Mouse (Mus musculus) left cerebral cortex, adult 18-20 months (tissue): ENCODE data around the gene Zfp36l2. TPM values are rescaled to one million over a fixed set of nuclear protein-coding genes. Genes with fewer than 3 reads are reported as not detected.
"Not testable (repeated sequence)": the region's sequence is repeated elsewhere in the genome, so short reads cannot be mapped to it uniquely, and the experiment has no call there.

Source experiments
- DNase-seq, 2 experiments: peaks; one replicate each; pipeline ENCODE4 v3.0.0; 2021 to 2022; ENCODE audit warnings: low spot score in 2 of 2, mixed read lengths in 1 of 2
- long read RNA-seq, 2 experiments: library from polyadenylated mRNA; stranded (forward); transcript quantifications; one replicate each; pipeline ENCODE4 v2.0.0; 2021
- total RNA-seq, 2 experiments: library from RNA; stranded (reverse); gene quantifications; 2 replicates each; pipeline ENCODE4 v1.2.3; 2021

Zfp36l2 gene
- 10 to 100 TPM; 24.8 to 25.1 TPM for total RNA-seq
- long read RNA-seq, experiment 1, partial matches to known transcripts: 8 of 12 reads
- long read RNA-seq, experiment 1, other reads (novel, unspliced or antisense): 0 of 12 reads
- long read RNA-seq, experiment 2, partial matches to known transcripts: 0 of 13 reads
- long read RNA-seq, experiment 2, other reads (novel, unspliced or antisense): 9 of 13 reads

DNA sequence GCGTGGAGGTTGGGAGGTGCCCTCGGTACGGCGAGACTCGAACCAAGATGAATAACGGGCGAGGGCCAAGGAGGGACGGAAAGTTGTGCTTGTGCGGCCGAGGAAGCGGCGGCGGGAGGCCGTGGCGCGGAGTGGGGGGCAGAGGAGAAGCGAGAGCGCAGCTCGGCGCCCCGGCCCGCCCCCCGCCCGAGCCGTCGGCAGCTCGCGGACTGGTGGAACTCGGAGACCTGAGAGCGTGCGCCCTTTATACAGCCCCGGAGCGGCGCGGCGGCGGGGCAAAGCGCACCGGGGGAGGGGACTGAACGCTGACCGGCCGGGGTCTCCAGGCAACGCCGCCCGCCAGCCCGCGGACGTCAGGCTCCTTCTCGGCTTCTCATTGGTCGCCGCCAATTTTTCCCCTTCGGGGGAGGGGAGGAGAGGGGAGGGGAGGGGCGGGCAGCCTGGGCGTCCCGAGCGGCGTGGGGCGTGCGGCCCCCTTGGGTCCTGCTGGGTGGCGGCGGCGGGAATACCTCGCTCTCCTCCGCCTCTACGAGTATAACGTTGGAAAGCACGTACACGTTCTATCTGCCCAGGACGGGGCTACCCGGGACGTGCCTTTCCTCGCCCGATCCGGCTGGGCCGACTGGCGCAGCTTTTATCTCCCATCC is at the start of gene Zfp36l2:
Gene Zfp36l2, minus strand, starts transcription at position 221 of the 647 bp plus-strand sequence.
- peak; percentile 70 to 71 for DNase-seq

DNA sequence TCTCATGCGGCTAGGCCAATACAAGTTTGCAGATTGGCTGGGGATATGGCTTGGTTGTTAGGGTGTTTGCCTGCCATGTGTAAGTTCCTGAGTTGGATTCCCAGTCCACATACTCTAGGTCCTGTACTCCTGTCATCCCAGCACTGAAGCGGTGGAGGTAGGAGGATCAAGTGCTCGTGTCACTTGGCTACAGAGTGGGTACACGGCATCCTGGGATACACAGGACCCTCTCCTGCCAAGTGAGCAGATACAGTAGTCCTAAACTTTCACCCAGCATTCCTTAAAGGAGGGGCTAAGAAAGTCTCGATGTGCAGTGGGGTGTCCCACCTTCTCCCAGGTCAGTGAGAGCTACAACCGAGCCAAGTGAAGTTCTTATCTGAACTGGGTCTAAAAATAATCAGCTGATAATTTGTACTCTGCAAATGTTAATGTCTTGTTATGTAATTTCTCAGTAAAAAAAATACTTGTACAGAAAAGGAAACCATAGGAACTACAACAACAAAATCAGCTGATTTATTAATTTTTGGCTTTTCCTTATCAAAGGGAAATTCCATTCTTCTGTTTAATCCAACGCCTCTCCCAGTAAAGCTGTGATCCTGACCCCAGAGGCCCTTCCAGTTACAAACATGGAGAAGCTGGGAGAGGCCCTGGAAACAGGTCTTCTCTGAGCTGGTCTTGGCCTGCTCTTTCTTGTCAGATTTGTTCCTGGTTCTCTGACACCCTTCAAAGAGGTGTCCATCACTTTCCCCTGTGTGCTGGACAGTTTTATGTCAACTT is 49.2 kb upstream of the Zfp36l2 start:
- DNase-seq: no peak

DNA sequence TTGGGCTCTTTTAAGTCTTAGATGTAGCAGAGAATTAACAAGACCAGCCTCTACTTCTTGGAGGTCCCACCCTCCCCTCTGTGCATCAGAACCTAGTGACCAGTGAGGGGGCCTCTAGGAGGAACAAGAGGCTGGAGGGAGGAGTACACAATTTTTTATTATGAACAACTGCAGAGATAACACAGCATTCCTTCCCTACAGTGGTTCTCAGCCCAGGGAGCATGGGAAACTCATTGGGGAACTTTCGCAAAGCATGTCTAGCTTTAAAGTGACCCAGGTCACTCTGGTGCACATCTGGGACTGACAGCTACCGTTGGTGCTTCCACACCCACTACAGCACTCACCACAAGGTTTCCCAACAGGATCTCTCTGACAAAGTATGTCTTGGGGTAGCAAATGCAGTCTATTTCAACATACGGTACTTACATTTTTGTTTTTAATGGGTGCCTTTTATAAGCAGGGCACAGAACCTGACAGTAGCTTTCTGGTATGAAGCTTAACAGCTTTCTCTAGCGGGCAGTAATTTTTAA is 47.7 kb upstream of the Zfp36l2 start:
- no peak for DNase-seq

DNA sequence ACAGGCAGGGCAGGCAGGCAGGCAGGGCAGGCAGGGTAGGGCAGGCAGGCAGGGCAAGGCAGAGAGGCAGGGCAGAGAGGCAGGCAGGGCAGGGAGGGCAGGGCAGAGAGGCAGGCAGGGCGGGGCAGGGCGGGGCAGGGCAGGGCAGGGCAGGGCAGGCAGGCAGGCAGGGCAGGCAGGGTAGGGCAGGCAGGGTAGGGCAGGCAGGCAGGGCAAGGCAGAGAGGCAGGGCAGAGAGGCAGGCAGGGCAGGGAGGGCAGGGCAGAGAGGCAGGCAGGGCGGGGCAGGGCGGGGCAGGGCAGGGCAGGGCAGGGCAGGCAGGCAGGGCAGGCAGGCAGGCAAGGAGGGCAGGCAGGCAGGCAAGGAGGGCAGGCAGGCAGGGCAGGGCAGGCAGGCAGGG is 47.0 kb upstream of the Zfp36l2 start:
- DNase-seq: not testable (repeated sequence)

DNA sequence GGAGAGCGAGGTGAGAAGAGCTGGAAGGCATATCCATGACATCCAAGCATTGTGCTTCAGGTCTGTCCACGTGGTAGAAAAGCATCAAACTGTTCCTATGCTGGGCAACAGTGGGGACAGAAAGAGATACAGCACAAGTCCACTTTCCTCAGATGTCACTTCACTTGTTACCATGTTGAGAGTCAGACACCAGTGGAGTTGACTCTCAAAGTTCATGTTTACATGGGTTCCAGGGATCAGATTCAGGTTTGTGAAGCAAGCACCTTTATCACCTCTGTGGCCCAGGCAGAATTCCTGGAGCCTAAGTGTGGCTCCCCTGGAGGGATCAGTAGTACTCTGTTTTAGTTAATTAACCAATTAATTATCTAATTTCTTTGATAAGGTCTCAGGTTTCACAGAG is 46.0 kb upstream of the Zfp36l2 start:
- no peak for DNase-seq

DNA sequence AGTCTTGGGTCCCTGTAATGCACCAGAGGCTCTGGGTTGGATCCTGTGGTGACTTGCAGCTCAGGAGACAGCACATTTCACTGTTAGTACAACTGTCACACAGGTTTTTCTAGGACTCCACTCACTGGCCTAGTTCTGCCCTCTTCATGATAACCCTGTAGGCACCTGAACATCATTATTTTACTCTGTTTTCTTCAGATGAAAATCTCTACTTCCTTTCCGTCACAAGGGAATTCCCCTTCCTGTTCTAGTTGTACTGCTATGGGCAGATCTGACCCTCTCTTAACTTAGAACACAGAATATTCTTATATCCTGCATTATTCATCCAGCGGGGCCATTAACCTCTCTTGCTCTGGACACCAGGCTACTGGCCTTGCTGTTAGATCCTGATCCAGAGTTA is 43.6 kb upstream of the Zfp36l2 start:
- DNase-seq: no peak

DNA sequence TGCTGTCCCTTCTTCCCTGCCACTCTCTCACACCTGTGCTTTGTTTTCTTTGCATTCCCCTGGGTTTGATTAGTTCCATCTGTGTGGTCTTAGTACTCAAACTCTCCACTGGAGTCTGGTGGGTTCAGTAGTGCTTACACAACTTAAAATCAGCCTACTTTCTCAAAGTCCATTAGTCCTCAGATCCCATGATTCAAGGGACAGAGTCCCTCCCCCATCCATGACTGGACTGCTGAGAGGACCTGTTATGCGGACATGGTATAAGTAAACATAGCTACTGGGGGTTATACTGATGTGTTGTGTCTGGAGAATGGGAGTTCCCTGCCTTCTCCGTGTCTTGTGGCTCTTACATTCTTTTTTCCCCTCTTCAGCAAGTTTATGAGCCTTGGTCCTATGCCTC is 40.5 kb upstream of the Zfp36l2 start:
- DNase-seq: no peak

DNA sequence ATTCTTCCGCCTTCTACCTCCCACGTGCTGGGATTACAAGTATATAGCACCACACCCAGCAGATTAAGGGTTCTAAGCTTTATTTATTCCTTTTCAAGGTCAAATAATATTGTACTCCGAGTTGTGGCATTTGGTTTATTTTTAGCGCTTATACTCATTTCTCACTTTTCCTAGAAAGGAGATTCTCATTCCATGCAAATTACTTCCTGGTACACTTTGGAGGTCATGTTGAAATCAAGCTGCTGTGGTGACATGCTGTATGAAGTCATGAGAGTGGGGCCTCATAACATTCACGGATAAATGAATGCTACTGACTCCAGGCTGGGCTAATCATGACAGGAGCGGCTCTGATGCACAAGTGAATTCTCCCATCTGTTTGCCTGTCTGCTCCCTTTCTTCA is 38.9 kb upstream of the Zfp36l2 start:
- no peak for DNase-seq

DNA sequence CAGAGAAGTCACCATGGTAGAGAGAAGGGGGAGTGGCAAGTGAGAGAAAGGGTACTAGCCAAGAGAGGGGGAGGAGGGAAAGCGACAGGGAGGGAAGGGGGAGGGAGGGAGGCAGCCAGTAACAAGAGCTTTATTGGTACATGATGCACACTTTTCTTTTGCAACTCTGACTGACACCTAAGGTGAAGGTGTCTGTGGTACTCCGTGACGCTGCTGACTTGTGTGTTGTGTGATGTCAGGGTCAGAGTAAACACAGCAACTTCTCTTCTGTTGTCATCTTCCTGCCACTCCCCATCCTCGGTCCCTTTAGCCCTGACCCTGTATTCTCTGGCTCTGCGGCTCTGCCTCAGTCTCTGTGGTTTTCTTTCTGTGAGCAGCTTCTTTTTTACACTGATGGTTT is 38.5 kb upstream of the Zfp36l2 start:
- DNase-seq: no peak

DNA sequence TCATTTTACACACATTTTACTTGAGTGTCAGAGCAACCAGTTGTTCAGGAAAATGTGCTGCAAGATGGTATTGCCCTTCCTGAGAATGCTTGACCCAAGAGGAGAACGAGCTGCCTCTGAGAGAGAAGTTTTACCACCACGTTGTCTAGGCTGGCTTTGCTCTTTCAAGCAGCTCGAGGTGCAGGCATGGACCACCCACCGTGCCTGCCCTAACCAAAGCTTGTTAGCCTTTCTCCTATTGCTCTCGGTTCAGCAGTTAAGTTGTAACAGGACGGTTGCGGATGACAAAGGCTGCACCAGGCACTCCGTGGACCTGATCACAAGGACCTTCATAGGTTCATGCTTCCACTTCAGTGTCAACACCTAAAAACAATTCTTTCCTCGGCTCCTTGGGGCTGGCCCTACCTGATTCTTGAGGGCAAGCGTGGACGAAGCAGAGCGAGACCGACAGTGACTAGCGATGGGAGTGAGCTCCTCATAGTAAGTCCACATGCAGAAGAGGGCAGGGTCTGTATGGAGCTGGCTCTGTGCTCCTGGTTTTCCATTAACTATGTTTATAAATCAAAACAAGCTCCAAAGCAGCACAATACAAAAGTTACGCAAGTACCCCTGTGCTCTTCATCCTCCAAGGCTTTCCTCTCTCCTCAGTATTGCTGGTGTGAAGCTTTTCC is 36.6 kb upstream of the Zfp36l2 start:
- DNase-seq: no peak

DNA sequence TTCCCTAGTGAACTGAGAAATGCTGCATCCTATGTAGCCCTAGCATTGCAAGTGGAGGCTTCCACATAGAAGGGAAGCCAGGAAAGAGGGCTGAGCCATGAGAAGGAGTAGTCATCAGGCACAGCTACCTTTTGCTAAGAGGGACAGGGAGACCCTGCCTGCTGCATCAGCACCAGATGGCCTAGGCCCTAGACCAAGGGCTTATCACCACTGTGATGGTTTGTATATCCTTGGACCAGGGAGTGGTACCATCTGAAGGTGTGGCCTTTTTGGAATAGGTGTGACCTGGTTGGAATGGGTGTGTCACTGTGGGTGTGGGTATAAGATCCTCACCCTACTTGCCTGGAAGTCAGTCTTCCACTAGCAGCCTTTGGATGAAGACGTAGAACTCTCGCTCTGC is 31.1 kb upstream of the Zfp36l2 start:
- not testable (repeated sequence) for DNase-seq

DNA sequence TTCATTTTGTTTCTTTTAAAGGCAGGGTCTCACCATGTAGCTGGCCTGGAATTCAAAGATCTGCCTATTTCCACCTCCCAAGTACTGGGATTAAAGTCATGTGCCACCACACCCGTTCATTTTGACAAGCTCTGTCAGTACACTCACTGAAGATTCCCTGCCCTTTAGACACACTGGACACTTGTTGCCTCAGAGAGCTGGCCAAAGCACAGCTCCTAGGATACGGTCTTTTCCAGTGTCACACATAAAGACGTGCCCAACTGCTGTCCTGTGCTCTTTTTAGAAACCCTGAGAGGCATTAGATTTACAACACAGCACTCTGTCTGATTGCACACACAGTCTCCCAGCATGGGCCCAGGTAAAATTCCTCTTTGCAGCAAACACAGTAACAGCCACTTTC is 29.9 kb upstream of the Zfp36l2 start:
- DNase-seq: no peak

DNA sequence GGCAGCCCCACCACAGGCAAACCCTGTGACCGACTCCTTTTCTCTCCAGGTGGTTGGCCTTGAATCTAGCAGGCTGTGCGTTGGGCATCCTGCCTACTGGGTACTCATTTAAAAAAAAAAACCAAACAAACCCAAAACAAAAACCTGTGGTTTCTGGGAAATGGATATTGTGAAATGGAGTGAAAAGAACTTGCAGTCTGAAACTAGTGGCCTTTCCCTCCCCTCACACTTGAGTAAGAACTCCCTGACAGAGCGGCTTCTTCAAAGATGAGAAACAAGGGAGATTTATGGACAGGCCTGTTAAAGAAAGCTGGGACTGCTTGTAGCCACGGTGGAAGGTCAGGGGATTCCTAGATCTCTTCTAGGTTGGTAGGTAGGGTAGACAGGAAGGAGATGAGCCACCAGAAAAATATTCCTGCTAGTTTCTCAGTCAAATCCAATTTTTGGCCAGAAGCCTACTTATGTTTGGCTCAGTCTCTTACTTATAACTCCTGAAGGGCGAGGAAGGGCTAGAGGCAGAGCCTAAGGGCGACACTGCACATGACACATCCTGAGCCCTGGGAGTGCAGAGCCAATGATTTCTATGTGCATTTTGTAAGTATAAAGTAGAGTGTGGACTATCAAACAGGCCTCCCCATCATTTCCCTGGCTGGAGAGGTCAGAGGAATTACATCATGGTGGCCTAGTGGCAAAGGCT is 27.7 kb upstream of the Zfp36l2 start:
- DNase-seq: no peak

DNA sequence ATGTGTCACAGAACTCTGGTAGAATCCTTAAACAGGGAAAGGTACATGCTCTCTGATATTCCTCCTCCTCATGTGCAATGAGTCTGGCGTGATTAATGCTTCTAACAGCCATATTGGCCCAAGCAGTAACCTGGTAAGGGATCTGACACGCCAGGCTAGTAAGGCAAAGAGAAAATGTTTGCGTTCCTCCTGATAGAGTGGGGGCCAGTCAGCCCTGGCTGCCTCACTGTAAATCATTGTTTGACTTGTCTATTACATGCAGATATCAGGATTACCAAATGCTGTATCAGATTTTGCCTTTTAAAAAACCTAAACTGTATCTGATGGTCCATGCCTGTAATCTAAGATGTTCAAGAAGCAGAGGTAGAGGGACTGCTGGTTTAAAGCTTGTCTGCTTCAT is 25.7 kb upstream of the Zfp36l2 start:
- DNase-seq: no peak

DNA sequence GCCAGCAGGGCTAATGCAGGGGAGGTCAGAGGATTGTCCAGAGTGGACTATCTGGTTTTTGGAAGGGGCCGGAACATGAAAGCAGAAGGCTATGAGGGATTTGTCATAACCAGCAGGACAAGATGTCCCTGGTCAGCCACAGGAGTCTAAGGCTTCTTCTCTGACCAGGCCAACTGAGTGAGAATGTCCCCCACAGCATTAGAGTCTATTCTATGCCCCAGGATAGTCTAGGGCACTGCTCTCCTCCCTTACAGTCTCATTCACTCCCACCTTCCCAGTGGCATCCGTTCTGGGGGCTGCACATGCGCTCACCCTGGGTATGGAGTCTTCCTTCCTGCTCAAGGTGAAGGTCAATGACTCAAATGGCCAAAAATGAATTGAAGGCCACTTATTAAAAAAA is 19.9 kb upstream of the Zfp36l2 start:
- no peak for DNase-seq

DNA sequence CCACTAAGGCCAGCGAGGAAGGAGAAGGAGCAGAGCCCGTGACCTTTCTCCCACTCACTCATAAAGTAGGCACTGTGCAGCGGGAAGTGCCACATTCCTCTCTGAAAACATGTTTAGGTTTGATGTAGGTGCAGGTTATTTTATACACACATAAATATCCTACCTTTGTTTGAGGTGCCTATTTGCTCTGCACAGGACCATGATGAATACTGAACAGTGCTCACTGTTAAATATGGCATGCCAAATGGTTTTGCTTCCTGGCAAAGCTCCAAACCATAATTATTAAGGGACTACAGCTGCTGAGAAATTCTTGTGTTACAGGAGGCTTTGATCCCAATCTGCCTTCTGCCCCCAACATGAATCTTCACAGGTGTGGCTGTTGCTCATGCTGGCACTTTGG is 18.5 kb upstream of the Zfp36l2 start:
- DNase-seq: no peak

DNA sequence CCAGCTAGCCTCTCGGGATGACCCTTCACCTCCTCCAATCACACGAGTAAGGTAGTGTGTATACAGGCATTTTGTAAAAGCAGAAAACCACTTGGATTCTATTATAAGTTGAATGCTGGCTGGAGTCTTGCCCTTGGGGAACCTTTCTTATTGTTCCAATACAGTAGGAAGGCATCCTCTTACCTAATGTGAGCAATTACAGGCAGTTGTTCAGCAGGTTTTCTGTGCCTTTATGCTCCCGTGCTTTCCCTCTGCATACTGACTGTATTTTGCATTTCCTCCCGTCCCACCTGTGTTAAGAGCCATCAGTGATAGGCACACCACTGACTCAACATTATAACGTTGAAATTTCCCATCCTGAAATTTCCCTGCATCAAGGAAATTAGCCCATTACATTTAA is 17.2 kb upstream of the Zfp36l2 start:
- no peak for DNase-seq

DNA sequence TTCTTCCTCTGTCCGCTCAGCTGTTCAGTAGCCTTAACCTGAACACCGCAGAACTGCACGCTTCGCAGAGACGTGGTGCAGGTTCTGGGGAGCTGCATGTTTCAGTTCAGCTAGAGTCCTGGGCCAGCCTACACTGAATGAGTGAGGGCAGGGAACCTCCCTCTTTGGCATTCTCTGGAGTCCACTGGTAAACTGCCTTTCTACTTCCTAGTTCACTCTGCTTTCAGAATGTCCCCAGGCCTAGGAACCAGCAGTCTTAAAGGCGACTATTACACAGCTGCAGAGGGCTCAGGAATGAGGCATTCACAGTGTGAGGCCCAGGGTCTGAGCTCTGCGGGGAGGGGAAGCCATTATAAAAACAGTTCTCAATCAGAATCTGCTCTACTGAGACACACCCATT is 15.6 kb upstream of the Zfp36l2 start:
- DNase-seq: no peak

DNA sequence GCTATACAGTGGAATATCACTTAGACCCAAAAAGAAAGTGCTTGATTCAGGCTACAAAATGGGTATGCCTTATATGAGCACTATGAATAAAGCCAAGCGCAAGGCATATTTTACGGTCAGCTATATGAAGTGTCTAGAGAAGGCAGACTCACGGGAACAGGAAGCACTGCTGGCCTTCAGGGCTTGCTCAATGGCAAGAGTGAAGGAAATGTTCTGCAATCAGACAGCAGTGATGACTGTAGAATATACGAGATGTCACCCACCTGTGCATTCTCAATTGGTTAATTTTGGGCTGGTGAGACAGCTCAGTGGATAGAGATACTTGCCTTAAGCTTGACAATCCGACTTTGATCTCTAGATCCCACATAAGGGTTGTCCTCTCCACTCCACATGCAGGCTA is 13.4 kb upstream of the Zfp36l2 start:
- no peak for DNase-seq

DNA sequence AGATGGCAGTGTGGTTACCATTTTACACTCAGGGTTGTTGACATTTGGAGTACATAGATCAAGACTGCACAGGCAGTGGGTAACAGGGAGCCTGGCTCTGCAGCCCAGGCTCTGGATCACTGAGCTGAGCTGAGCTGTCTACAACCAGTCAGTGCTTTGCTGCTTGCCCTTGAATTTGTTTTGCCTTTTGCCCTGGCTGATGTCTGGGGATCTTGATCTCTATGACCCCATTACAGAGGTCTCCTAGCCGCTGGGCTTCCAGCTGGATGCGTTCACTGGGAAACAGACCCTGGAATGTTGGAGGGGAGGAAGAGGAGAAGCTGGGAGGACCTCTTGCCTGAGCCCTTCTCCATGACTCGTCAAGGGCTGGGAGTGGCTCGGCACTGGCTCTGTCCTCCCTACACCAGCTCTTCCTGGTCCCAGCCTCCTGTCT is 10.2 kb upstream of the Zfp36l2 start:
- DNase-seq: no peak

DNA sequence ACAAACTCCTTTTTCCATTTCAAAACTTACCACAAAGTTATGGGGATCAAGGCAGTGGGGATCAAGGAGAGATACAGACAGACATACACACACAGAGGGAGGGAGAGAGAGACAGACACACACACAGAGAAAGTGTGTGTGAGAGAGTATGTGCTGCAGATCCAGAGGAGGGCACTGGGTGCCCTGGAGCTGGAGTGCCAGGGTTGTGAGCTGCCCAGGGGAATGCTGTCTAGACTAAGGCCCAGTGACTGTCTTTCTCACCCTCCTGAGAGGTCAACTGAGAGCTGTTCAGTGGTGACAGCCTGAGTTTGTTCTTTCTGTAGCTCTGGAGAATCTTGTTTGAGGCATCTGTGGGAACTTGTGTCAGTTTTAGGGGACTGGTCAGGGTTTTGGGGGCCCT is 8.6 kb upstream of the Zfp36l2 start:
- DNase-seq: no peak
